Mouse (Mus musculus): ENCODE measurements around the gene Slc25a22.

Slc25a22 gene

GRCm38 (mm10) chr7:141435129-141435855 lies 2.4 kb downstream of the Slc25a22 start:
- in situ Hi-C loops (cut with MboI): no loop called here

- in situ Hi-C loops (cut with MboI): no loop called here
Observed at GRCm38 (mm10) chr7:141434464-141434863, 3.2 kb downstream of the Slc25a22 start.

GRCm38 (mm10) chr7:141433517-141434400 lies 3.9 kb downstream of the Slc25a22 start:
- in situ Hi-C loops (cut with MboI): no loop called here

GRCm38 (mm10) chr7:141432741-141433516 lies 4.8 kb downstream of the Slc25a22 start:
- in situ Hi-C loops (cut with MboI): no loop called here

GRCm38 (mm10) chr7:141432186-141432611 lies 5.5 kb downstream of the Slc25a22 start:
- in situ Hi-C loops (cut with MboI): no loop called here

- in situ Hi-C loops (cut with MboI): no loop called here
Observed at GRCm38 (mm10) chr7:141431434-141432185, 6.1 kb downstream of the Slc25a22 start.

GRCm38 (mm10) chr7:141430585-141431240 lies 7.0 kb downstream of the Slc25a22 start:
- in situ Hi-C loops (cut with MboI): no loop called here

GRCm38 (mm10) chr7:141429840-141430584 lies 7.7 kb downstream of the Slc25a22 start:
- in situ Hi-C loops (cut with MboI): no loop called here

- in situ Hi-C loops (cut with MboI): no loop called here
Observed at GRCm38 (mm10) chr7:141429310-141429709, 8.4 kb downstream of the Slc25a22 start, which contains the start of gene Cend1. Gene Cend1, minus strand, starts transcription at chr7:141429491.

- in situ Hi-C loops (cut with MboI): no loop called here
Observed at GRCm38 (mm10) chr7:141428701-141429100, 9.0 kb downstream of the Slc25a22 start.

- in situ Hi-C loops (cut with MboI): no loop called here
Observed at GRCm38 (mm10) chr7:141426948-141427730, 10.6 kb downstream of the Slc25a22 start.

GRCm38 (mm10) chr7:141423811-141424210 lies 13.9 kb downstream of the Slc25a22 start:
- in situ Hi-C loops (cut with MboI): no loop called here

GRCm38 (mm10) chr7:141420030-141420702 lies 17.5 kb downstream of the Slc25a22 start:
- in situ Hi-C loops (cut with MboI): no loop called here

GRCm38 (mm10) chr7:141418970-141419369 lies 18.7 kb downstream of the Slc25a22 start:
- in situ Hi-C loops (cut with MboI): no loop called here

- in situ Hi-C loops (cut with MboI): no loop called here
Observed at GRCm38 (mm10) chr7:141417731-141418681, 19.7 kb downstream of the Slc25a22 start.

GRCm38 (mm10) chr7:141416144-141416841 lies 21.4 kb downstream of the Slc25a22 start:
- in situ Hi-C loops (cut with MboI): no loop called here

Data from mature B cell (primary cell).